Mouse (Mus musculus) spleen, postnatal 4 days (tissue): ENCODE data around the gene Tmem135.

Experiments
- DNase-seq, 2 experiments: peaks; one replicate each; pipeline ENCODE4 v3.0.0; 2022; ENCODE audit warnings: low spot score in 2 of 2

Gene Tmem135

GRCm38 (mm10) chr7:89251880-89252453, 152.1 kb downstream of the Tmem135 start:
- DNase-seq: no peak

DNA sequence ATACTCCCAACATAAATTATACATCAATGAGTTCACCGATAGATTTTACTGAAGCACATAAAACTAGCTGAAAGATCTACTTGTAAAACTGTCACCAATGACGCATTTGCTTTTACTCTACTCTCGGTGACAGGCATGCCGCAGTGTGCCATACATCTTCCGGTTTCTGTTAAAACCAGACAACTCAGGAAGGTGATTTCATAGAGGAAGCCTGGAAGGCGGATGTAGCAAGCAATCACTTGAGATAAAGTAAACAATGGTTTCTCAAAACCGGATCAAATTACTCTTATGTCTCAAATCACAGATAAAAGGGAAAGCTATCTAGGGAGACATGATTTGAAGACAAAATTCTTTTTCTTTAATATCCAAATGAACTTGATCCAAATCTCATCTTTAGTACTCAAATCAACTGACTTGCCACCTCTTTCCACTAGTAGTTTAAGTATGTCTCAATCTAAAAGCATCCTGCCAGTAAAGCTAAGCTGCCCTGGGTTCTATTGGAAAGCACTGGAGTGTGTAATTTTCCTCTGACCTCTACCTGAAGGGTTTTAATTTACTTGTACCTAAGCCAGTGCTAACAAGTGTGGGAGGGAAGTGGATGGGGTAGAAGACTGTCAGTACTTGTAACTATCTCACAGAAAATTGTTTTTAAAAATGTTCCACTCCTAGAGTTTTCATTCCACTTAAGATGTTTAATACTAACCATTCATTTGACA, 155.7 kb downstream of the Tmem135 start:
- DNase-seq: peak in 1 of 2 experiments; percentile 18

- DNase-seq: no peak
Observed at GRCm38 (mm10) chr7:89247012-89247710, 156.9 kb downstream of the Tmem135 start.

DNA sequence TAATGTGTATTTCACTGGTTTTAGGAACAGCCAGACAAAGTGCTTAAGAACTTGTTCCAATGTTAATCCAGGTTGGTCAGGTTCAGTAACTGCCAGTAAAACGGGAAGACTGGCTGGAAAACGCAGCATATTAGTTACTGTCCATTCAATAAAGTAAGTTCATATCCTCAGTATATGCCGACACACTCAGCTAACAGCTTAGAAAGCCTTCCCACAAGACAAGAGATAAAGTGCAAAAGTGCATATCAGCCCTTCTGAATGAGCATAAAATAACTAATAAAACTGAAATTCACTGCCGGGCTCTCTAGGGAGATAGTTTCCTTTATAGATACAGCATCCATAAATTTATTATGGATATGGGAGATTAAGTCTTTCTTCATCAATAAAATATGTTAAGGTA, 161.5 kb downstream of the Tmem135 start:
- no peak for DNase-seq

GRCm38 (mm10) chr7:89242143-89242542, 161.9 kb downstream of the Tmem135 start:
- DNase-seq: no peak

DNA sequence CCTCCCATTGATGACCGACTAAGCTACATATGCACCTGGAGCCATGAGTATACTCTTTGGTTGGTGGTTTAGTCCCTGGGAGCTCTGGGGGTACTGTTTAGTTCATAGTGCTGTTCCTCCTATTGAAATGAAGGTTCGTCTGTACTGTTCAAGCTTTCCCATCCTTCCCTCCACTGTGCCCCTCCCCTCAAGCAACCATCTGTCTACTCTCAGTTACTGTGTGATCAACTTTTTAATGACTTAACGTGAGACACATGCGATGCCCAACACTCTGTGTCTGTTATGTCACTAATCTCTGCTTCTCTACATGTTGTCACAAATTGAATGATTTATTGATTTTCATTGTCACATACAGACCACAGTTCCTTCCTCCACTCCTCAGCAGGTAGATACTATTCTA, 164.4 kb downstream of the Tmem135 start:
- no peak for DNase-seq

DNA sequence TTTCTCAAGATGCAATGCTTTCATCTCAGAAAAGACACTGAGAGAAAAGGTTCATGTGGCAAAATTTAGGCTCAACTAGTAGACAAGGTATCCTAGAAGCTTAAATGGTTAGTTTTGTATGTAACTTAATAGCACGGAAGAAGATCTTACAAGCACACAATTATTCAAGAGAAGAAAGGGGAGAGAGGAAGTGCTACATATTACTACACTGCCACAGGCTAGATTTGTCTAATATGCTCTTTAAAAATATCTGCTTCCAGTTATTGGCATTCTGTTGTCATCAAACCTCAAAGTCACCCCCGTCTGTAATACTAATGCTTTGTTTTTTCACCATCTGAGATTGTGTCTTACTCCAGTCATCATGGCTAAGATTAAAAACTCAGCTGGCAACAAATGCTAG, 167.4 kb downstream of the Tmem135 start:
- DNase-seq: no peak

DNA sequence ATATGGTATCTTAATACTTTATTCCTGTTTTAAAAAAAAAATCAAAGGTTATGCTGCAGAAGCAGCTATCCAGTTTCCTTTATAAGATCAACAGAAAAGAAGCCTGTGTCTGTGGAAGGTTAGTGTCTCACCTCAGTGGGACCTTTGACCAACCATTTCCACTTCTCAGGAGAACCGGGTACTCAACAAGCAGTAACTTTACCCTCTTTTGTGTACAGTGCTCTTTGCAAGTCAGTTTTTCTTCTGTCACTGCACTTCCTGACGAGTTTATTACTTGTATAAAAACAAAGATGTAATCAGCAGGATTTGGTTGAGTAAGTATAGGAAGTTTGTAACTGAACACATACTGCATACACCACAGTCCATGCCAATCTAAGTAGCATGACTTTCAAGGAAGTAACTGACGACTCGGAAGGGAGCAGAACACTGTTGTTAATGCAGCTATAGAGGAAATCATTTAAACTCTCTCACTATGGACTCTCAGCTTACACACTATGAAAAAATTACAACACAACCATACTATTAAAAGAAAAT, 168.0 kb downstream of the Tmem135 start:
- DNase-seq: no peak

DNA sequence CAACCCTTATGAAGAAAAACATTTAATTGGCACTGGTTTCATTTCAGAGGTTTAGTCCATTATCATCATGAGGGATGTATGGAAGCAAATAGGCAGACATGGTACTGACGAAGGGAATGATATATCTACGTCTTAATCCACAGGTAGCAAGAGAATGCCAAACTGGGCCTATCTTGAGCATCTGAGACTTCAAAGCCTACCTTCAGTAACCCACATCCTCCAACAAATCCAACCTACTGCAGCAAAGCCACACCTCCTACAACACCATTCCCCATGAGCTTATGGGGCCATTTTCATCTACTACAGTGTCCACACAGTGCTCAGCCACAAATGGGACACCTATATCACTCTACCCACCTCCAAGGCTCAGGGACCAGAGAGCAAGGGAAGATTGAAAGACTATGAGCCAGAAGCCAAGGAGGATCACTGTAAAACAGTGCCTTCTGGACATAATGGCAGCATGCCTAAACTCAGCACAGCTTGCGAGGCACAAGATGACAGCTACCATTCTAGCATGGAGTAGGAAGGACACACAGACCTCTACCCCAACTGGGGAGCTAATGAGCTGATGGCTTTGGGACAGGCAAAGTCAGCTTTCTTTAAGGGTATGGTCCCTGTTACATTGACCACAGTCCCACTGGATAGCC, 171.4 kb downstream of the Tmem135 start:
- DNase-seq: no peak

DNA sequence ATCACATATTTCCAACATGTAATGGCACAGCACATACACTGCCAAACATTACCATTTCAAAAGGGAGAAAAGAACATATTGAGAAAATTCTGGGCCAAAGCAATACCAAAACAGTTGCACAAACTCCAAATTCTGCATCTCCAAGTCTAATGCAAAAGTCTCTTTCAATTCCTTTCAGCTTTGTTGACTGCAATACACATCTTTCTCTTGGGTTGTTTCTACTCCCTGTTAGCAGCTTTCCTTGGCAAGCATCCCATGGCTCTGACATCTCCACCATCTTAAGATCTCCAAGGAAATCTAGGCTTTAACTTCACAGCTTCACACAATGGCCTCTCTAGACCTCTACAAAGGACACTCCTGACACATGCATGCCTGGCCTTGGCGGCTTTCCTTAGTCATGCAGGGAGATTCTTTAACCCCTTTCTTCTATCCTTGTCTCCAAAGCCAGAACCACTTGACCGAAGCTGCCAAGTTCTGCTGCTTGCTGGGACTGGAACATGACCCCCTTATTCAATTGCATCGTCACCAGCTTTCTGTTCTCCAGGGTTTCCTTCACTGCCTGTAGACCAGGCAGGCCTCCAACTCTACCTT, 172.7 kb downstream of the Tmem135 start:
- DNase-seq: no peak

DNA sequence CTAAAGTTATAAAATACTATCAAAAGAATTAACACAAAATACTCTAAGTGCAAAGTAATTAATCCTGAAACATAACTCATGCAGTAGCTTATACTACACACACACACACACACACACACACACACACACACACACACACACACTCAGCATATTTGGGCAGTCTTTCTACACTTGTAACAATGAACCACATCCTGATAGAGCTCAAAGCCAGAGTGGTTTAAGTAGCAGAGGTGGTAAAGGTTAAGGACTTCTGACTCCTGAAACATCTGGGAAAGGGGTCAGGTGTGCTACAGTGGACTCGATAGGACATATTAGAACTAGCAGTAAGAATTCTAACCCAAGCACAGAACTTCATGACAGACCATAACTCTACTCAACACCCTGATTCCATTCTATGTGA, 181.4 kb downstream of the Tmem135 start:
- no peak for DNase-seq

DNA sequence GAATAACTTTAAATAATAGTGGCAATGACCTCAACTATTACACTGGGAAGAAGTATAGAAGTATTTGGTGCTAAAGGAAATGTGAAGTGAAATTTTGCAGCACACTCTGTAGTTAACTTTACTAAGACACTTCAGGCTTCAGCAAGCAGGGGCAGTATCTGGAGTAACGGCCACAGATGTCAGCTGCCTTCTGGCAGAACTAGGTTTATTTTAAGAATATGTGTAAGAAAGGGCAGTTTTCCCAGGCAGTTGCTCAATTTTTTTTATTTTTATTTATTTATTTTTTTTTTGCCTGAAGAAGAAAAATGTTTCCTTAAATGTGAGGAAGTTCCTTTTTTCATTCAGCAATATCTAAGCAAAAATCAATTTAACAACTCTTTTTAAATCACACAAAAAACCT, 187.4 kb downstream of the Tmem135 start:
- no peak for DNase-seq

- DNase-seq: no peak
Observed at GRCm38 (mm10) chr7:89216118-89216517, 187.9 kb downstream of the Tmem135 start.

DNA sequence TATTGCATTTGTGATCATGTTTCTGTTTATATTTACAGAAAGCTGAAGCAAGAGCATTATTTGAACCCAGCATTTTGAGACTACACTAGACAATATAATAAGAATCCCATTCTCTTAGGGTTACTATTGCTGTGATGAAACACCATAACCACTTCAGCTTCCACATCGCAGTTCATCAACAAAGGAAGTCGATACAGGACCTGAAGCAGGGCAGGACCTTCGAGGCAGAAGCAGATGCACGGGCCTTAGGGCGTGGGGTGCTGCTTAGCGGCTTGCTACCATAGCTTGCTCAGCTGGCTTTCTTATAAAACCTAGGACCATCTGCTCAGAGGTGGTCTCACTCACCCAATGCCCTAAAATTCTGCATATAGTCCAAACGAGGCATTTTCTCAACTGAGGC, 188.3 kb downstream of the Tmem135 start:
- peak in 1 of 2 experiments; percentile 15 for DNase-seq

DNA sequence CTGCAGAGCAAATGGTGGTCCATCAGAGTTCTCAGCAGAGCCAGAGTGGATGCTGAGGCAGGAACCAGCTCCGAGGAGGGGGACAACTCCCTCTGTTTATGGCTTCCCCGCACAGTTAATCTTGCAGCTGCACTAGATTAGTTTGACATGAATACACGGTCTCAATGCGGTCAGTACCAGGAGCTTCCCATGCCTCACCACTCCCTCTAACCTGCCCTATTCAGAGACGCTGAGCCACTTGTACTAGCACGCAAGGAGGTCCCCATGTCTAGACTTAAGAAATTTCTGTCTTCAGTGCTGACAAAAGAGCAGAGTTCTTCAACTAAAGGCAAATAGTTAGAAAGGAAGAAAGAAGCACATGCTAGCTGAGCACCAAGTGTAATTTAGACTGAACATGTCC, 193.5 kb downstream of the Tmem135 start:
- DNase-seq: no peak

DNA sequence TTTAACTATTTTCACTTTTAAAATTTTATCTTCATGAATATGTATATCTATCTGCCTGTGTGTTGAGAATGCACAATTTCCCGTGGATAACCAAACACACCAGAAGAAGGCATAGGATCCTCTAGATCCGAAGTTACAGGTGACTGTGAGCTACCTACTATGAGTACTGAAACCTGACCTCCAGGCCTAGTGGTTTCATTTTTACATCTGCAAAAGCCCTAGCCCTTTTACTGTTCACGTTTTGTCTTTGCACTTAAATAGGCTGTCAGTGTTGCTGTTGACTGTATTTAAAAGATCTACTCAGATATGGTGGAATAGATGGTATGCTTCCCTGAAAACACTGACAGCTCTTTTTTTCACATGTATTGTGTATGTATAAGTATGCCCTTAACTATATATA, 197.9 kb downstream of the Tmem135 start:
- DNase-seq: no peak

- DNase-seq: no peak
Observed at GRCm38 (mm10) chr7:89205402-89205801, 198.6 kb downstream of the Tmem135 start.

GRCm38 (mm10) chr7:89203144-89203543, 200.9 kb downstream of the Tmem135 start:
- DNase-seq: no peak

GRCm38 (mm10) chr7:89201954-89202353, 202.1 kb downstream of the Tmem135 start:
- DNase-seq: no peak

DNA sequence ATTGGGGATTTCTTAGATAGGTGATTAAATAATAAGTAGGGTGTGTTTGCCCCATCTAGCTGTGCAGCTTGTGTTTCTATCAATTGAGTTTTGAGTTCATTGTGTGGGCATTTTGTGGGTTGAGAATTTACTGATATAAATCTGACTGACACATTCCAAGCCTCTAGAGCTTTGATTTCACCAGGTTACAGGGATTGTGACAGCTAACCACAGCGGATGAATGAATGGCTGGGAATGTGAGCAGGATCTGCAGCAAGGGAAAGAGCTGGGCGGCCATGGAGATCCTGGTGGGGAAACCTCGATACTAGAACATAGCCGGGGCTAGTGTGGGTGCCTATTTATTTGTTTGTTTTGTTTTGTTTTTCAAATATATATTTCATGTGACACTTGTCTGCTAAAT, 205.5 kb downstream of the Tmem135 start:
- DNase-seq: no peak

DNA sequence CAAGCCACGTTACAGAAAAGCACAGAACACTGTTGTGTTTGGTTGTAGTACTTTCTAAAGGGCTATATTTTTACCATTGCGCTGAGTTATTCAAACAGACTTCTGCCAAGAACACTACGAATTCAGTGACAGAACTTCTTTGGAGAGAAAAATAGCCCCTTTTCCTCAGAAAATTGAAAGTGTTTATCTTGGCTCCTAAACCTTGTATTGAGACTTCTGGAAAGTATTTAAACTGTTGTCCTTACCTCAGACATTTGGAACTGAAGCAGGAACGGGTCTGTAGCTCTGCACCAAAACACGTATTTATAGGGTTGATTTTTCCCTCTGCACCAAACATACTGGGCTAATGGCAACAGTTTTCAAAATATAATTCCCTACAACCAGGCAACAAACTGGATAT, 210.6 kb downstream of the Tmem135 start:
- no peak for DNase-seq

- no peak for DNase-seq
Observed at GRCm38 (mm10) chr7:89183928-89184327, 220.1 kb downstream of the Tmem135 start.
